Mouse (Mus musculus): ENCODE data around the gene Cisd3. TPM values are rescaled to one million over a fixed set of nuclear protein-coding genes. Genes with fewer than 3 reads are reported as not detected.
A peak's percentile ranks its signal among the peaks of the same experiment; 100 is the strongest.

The Cisd3 gene
- polyA plus RNA-seq, 1 experiment from 2014 or later, result 59.1 TPM

DNA sequence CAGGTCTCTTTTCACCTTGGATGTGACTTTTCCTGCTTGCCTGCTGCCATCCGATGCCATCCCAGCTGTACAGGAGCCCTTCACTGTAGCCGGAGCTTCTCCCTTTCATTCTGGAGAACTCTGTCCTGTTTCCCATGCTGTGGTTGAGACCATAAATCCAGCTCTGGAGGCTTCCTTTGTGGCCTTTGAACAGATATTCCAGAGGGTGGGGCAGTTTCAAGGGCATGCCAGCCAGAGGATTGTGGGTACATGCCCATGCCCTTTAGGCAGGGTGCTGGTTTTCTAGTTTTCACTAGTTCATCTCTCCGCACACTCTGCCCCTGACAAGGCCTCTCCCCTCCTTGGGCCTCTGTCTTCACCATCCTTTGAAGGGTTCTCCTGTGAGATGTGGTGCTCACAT lies 1.4 kb downstream of the Cisd3 start:
- Histone ChIP-seq H3K27me3 (replicated peaks; ENCODE audit: insufficient read depth, low read length) (no peaks in the 10 kb centered on the region), H3K4me3 (ENCODE audit: low read depth, low read length) (no peak overlapping the region), H3K9ac (replicated peaks; ENCODE audit: low read depth) (no peak overlapping the region), H3K4me2 (replicated peaks; ENCODE audit: low read depth, low read length) (no peak overlapping the region), H3K36me3 (ENCODE audit: insufficient read depth, low read length) (peaks cover 10% of the 10 kb centered on the region; the same call in 1 of the 2 replicates), H3K27ac (ENCODE audit: low read length) (peak overlapping the region; percentile 32; the same call in 1 of the 2 replicates), H3K9me3 (ENCODE audit: low read length) (no peaks in the 10 kb centered on the region), H3K4me1 (ENCODE audit: insufficient read depth, low read depth, low read length) (peaks cover 12% of the 10 kb centered on the region; the same call in 1 of the 2 replicates)
- TF ChIP-seq CTCF (IDR thresholded peaks at IDR 0.05) (no peak), EP300 (IDR thresholded peaks at IDR 0.05) (no peak)
- 82% methylated on average over 3 of the region's 3 CpGs for WGBS
- ATAC-seq (no peak), DNase-seq (ENCODE audit: low spot score) (no peak)

DNA sequence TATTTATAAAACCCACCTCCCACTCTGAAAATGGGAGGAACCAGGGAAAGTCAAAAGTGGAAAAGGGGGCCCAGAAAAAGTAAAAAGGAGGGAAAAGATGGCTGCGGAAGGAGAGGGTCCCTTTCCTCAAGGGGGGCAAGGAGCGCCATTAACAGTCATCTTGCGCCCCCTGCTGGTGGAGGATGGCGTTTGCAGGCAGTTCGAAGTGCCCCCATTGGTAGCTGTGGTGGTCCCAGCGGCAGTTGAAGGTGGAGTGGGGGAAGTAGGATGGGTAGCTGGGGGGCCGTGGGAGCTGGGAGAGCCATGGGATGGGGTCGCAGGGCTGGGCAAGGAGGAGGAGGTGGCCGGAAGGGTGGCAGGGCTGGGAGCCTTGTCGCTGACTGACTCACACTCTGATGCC lies 4.2 kb downstream of the Cisd3 start:
- Histone ChIP-seq H3K36me3 (ENCODE audit: insufficient read depth, low read length) (peaks cover 10% of the 10 kb centered on the region; the same call in 1 of the 2 replicates), H3K27me3 (replicated peaks; ENCODE audit: insufficient read depth, low read length) (no peaks in the 10 kb centered on the region), H3K4me3 (ENCODE audit: low read depth, low read length) (no peak overlapping the region), H3K4me2 (replicated peaks; ENCODE audit: low read depth, low read length) (no peak overlapping the region), H3K27ac (ENCODE audit: low read length) (no peak overlapping the region), H3K9ac (replicated peaks; ENCODE audit: low read depth) (no peak overlapping the region), H3K4me1 (ENCODE audit: insufficient read depth, low read depth, low read length) (peaks cover 10% of the 10 kb centered on the region; the same call in 1 of the 2 replicates), H3K9me3 (ENCODE audit: low read length) (no peaks in the 10 kb centered on the region)
- DNase-seq (ENCODE audit: low spot score) (peak; percentile 67), ATAC-seq (no peak)
- 21% methylated on average over 10 of the region's 10 CpGs for WGBS
- TF ChIP-seq CTCF (IDR thresholded peaks at IDR 0.05), result peak; percentile 97
- no peak for TF ChIP-seq EP300 (IDR thresholded peaks at IDR 0.05)

DNA sequence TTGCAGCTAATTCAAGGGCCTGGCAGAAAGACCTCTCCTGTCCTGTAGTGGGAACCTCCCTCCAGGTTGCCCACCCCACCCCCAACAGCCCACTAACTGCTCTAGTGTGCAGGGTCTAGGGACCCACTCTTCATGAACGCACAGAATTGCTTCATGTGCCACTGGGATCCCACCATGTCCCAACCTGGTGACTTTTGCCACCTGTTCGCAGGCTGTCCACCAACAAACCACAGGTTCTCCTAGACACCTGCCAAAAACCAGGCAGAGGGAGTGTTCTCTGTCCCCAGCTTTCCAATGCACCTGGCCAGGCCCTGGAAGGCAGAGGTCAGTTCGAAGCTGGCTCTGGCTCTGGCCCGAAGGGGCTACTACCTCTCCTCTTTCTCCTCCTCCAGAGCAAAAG lies 8.8 kb downstream of the Cisd3 start:
- H3K9ac ChIP-seq (replicated peaks; ENCODE audit: low read depth), result no peak overlapping the region
- 71% methylated on average over 4 of the region's 4 CpGs for WGBS
- no peak for ATAC-seq

DNA sequence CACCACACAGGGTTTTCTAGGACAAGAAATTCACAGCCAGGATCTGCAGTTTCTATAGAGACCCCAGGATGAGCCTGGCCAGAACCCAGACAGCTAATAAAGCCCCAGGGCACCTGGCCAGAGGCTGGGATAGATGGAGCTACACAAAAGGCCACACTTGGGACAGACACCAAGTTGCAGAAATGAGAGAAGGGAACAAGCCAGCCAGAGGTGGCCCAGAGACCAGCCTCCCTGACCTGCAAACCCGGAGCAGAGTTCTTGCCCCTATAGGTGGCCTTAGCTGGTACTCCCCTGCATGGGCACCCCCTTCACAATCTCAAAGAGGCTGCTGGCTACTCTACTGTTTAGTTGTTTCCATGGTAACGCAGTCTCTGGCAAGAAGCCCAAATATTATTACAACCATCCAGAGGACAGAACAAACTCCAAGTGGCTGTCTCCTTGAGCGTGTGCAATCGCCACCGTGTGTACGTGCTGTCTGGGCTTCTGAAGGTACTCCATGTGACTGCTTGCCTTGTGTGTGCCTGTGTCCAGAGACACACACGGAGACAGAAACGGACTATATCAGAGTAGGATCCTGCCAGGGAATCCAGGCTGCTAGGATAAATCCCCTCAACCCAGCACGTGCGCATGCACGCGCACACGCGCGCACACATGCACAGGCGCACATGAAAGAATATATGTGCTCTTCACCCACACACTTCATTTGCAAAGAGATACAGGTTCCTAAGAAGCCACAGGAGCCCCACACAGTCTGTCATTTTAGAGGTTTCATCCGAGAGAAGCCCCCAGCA lies 9.5 kb downstream of the Cisd3 start:
- 44% methylated on average over 17 of the region's 17 CpGs for WGBS
- 0 out of 2 replicates have a peak overlapping the region, but pooled peaks have one; percentile 32 for H3K27ac ChIP-seq (ENCODE audit: low read length)
- H3K9ac ChIP-seq (replicated peaks; ENCODE audit: low read depth), result no peak overlapping the region
- DNase-seq (ENCODE audit: low spot score) (peak; percentile 86), ATAC-seq (peak; percentile 52)
- H3K36me3 ChIP-seq (ENCODE audit: insufficient read depth, low read length), result peaks cover 8% of the 10 kb centered on the region; the same call in 1 of the 2 replicates
- peak overlapping the region; percentile 3; the same call in 1 of the 2 replicates for H3K4me2 ChIP-seq (replicated peaks; ENCODE audit: low read depth, low read length)
- no peaks in the 10 kb centered on the region for H3K27me3 ChIP-seq (replicated peaks; ENCODE audit: insufficient read depth, low read length)
- TF ChIP-seq EP300 (IDR thresholded peaks at IDR 0.05), result peak; percentile 28; the same call in 1 of the 2 replicates
- no peak; the same call in 1 of the 2 replicates for TF ChIP-seq CTCF (IDR thresholded peaks at IDR 0.05)
- no peak overlapping the region for H3K4me3 ChIP-seq (ENCODE audit: low read depth, low read length)
- peaks cover 23% of the 10 kb centered on the region; the same call in 1 of the 2 replicates for H3K4me1 ChIP-seq (ENCODE audit: insufficient read depth, low read depth, low read length)
- H3K9me3 ChIP-seq (ENCODE audit: low read length), result no peaks in the 10 kb centered on the region

More for the DNA sequence above, 8.8 kb downstream of the Cisd3 start:
- H3K27ac ChIP-seq (ENCODE audit: low read length), result no peak overlapping the region; the same call in 1 of the 2 replicates
- H3K36me3 ChIP-seq (ENCODE audit: insufficient read depth, low read length), result peaks cover 10% of the 10 kb centered on the region; the same call in 1 of the 2 replicates
- peaks cover 23% of the 10 kb centered on the region; the same call in 1 of the 2 replicates for H3K4me1 ChIP-seq (ENCODE audit: insufficient read depth, low read depth, low read length)
- no peaks in the 10 kb centered on the region for H3K9me3 ChIP-seq (ENCODE audit: low read length)
- H3K27me3 ChIP-seq (replicated peaks; ENCODE audit: insufficient read depth, low read length), result no peaks in the 10 kb centered on the region
- no peak overlapping the region for H3K4me3 ChIP-seq (ENCODE audit: low read depth, low read length)
- DNase-seq (ENCODE audit: low spot score), result no peak
- no peak overlapping the region; the same call in 1 of the 2 replicates for H3K4me2 ChIP-seq (replicated peaks; ENCODE audit: low read depth, low read length)
- no peak for TF ChIP-seq EP300 (IDR thresholded peaks at IDR 0.05)
- TF ChIP-seq CTCF (IDR thresholded peaks at IDR 0.05), result no peak

DNA sequence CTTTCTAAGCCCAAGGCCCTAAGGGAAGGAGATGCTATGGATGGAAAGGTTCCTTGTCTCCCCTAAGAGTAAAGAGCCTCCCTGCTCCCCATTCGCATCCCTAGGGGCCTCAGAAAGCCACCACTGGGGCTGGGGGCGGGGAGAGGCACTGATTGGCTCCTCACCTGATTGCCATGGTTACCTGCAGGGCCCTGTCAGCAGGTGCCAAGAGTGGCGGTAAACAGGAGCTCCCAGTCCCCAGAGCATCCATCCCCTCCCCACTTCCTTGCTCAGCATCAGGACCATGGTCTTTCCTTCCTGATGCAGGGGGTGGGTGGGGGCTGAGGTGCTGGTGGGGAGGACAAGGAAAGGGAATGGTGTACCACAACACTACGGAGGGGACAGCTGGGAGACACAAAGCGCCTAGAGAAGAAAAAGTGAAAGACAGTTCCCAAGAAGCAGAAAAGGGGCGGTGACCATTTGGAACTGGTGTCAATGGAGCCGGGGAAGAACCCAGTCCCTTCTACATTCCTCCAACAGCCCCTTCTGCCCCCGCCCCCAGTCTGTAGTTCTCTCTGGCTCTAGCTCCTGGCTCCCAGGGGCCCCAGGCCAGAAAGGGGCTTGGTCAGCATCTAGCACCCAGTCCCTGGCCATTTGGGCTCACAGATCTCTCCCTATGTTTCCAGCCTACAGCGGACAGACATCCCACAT lies 10.2 kb downstream of the Cisd3 start:
- Histone ChIP-seq H3K27me3 (replicated peaks; ENCODE audit: insufficient read depth, low read length) (no peaks in the 10 kb centered on the region), H3K4me2 (replicated peaks; ENCODE audit: low read depth, low read length) (0 out of 2 replicates have a peak overlapping the region, but pooled peaks have one; percentile 3), H3K4me1 (ENCODE audit: insufficient read depth, low read depth, low read length) (peaks cover 23% of the 10 kb centered on the region), H3K27ac (ENCODE audit: low read length) (0 out of 2 replicates have a peak overlapping the region, but pooled peaks have one; percentile 38), H3K9me3 (ENCODE audit: low read length) (no peaks in the 10 kb centered on the region), H3K4me3 (ENCODE audit: low read depth, low read length) (no peak overlapping the region), H3K9ac (replicated peaks; ENCODE audit: low read depth) (no peak overlapping the region), H3K36me3 (ENCODE audit: insufficient read depth, low read length) (peaks cover under 1% of the 10 kb centered on the region; the same call in 1 of the 2 replicates)
- DNase-seq (ENCODE audit: low spot score) (no peak), ATAC-seq (no peak)
- TF ChIP-seq EP300 (IDR thresholded peaks at IDR 0.05) (no peak), CTCF (IDR thresholded peaks at IDR 0.05) (no peak)
- WGBS, result 47% methylated on average over 9 of the region's 9 CpGs

DNA sequence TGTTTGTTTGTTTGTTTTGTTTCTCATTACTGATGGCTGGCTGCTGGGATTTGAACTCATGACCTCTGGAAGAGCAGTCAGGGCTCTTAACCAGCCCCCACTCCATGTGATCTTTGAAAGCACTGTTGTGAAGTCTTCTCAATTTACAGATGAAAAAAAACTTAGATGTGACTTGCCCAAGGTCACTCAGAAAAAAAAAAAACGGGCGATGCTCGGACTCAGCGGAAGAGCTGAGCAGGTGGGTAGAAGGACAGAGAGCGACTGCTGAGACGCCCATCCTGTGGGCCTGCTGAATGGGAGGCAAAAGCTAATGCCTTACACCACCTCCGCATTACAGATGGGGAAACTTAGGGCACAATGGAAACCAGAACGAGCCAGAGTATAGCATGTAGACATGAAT lies 11.0 kb downstream of the Cisd3 start:
- WGBS, result 66% methylated on average over 8 of the region's 8 CpGs
- H3K36me3 ChIP-seq (ENCODE audit: insufficient read depth, low read length), result no peaks in the 10 kb centered on the region; the same call in 1 of the 2 replicates
- peaks cover 30% of the 10 kb centered on the region for H3K4me1 ChIP-seq (ENCODE audit: insufficient read depth, low read depth, low read length)

More for the DNA sequence above, 11.0 kb downstream of the Cisd3 start:
- Histone ChIP-seq H3K9ac (replicated peaks; ENCODE audit: low read depth) (no peak overlapping the region), H3K4me3 (ENCODE audit: low read depth, low read length) (no peak overlapping the region), H3K27ac (ENCODE audit: low read length) (0 out of 2 replicates have a peak overlapping the region, but pooled peaks have one; percentile 38), H3K4me2 (replicated peaks; ENCODE audit: low read depth, low read length) (no peak overlapping the region), H3K27me3 (replicated peaks; ENCODE audit: insufficient read depth, low read length) (no peaks in the 10 kb centered on the region), H3K9me3 (ENCODE audit: low read length) (no peaks in the 10 kb centered on the region)
- ATAC-seq (no peak), DNase-seq (ENCODE audit: low spot score) (no peak)
- TF ChIP-seq CTCF (IDR thresholded peaks at IDR 0.05) (no peak), EP300 (IDR thresholded peaks at IDR 0.05) (no peak)

All from lung, postnatal 0 days (tissue).